Mouse (Mus musculus): ENCODE data around the gene Cyp4a31. TPM values are rescaled to one million over a fixed set of nuclear protein-coding genes. Genes with fewer than 3 reads are reported as not detected.
"Not testable (repeated sequence)": the region's sequence is repeated elsewhere in the genome, so short reads cannot be mapped to it uniquely, and the experiment has no call there.

Gene Cyp4a31
- polyA plus RNA-seq, 1 experiment = not detected

- no peak overlapping the region for H3K4me3 ChIP-seq (replicated peaks)
- H3K4me1 ChIP-seq (ENCODE audit: control insufficient read depth) = no peaks in the 10 kb centered on the region
- no peaks in the 10 kb centered on the region for H3K36me3 ChIP-seq (ENCODE audit: control insufficient read depth)
- H3K27me3 ChIP-seq (ENCODE audit: control insufficient read depth) = no peaks in the 10 kb centered on the region
- H3K9me3 ChIP-seq (ENCODE audit: control insufficient read depth, low read length) = no peaks in the 10 kb centered on the region
- TF ChIP-seq TAL1 (IDR thresholded peaks at IDR 0.05; ENCODE audit: low read length) = no peak
- no peak for TF ChIP-seq GATA1 (IDR thresholded peaks at IDR 0.05; ENCODE audit: low read length)
Observed at GRCm38 (mm10) chr4:115614005-115614404, 50.6 kb downstream of the Cyp4a31 start.

- not testable (repeated sequence) for H3K4me1 ChIP-seq (ENCODE audit: control insufficient read depth); H3K9me3 ChIP-seq (ENCODE audit: control insufficient read depth, low read length); H3K36me3 ChIP-seq (ENCODE audit: control insufficient read depth); H3K27me3 ChIP-seq (ENCODE audit: control insufficient read depth); H3K4me3 ChIP-seq (replicated peaks)
Observed at GRCm38 (mm10) chr4:115625560-115625959, 62.1 kb downstream of the Cyp4a31 start.

Other genes with a start within 250 kb of the Cyp4a31 start
- not detected in 2 replicates for gene Cyp4a12b, start 152.0 kb upstream of the Cyp4a31 start, polyA plus RNA-seq (2012)
- not detected in 2 replicates for gene Cyp4a30b, start 111.0 kb upstream of the Cyp4a31 start, polyA plus RNA-seq (2012)
- not detected in 2 replicates for gene Cyp4a14, start 67.5 kb upstream of the Cyp4a31 start, polyA plus RNA-seq (2012)
- not detected in 2 replicates for gene Cyp4a10, start 45.4 kb upstream of the Cyp4a31 start, polyA plus RNA-seq (2012)
- not detected in 2 replicates for gene Cyp4a32, start 37.3 kb downstream of the Cyp4a31 start, polyA plus RNA-seq (2012)
- 0.04 TPM in 1 of 2 replicates, not detected in the other for gene Cyp4b1, start 84.1 kb downstream of the Cyp4a31 start, polyA plus RNA-seq (2012)
- 0.58 and 0.59 TPM in 2 replicates for gene Efcab14, start 174.1 kb downstream of the Cyp4a31 start, polyA plus RNA-seq (2012)
- not detected in 2 replicates for gene Tex38, start 217.4 kb downstream of the Cyp4a31 start, polyA plus RNA-seq (2012)
- gene Atpaf1, start 221.2 kb downstream of the Cyp4a31 start, polyA plus RNA-seq (2012) = 0.21 and 0.33 TPM in 2 replicates